Mouse (Mus musculus): ENCODE measurements around the gene Dlg2. TPM values are rescaled to one million over a fixed set of nuclear protein-coding genes. Genes with fewer than 3 reads are reported as not detected.

Gene Dlg2
- total RNA-seq, 2 experiments from 2014 or later: 0.60 to 1.2 TPM

DNA sequence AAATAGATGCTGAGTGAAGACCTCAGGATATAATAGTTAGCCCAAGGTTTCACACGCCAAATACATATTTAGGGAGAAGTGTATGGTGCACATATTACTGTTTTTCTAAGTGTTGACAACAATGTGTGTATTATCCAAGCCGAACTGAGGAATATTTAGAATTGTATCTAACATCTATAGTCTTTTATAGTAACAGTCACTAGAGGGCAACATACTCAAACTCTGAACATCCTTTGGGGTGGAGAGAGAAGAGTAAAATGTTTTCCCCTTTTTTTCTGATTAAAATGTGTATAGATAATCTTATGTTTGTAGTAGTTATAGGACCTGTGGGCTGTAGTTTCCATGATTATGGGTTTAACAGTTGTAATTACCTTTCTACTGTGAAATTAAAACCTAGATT is 1629.0 kb downstream of the Dlg2 start:
- ATAC-seq (replicated peaks; ENCODE audit: low FRiP score, poor library complexity, severe bottlenecking): no peak

DNA sequence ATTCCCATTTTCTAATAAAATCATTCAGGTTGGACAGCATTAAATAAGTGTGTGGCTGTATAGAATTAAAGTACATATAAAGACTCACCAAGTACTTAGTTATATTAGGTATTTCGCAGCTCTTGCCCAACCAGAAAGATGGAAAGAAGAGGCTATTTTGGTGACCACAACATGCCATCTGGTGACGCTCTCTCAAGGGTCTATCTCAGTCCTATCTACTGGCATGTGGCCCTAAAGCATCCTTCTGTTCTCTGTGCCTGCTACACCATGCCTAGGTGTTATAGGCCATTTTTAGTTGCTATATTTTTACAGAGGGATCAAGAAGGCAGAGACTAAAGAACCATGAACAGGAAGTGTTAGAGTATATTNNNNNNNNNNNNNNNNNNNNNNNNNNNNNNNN is 1629.5 kb downstream of the Dlg2 start:
- no peak for ATAC-seq (replicated peaks; ENCODE audit: low FRiP score, poor library complexity, severe bottlenecking)

GRCm38 (mm10) chr7:92113065-92113464 is 1636.6 kb downstream of the Dlg2 start:
- no peak for ATAC-seq (replicated peaks; ENCODE audit: low FRiP score, poor library complexity, severe bottlenecking)

DNA sequence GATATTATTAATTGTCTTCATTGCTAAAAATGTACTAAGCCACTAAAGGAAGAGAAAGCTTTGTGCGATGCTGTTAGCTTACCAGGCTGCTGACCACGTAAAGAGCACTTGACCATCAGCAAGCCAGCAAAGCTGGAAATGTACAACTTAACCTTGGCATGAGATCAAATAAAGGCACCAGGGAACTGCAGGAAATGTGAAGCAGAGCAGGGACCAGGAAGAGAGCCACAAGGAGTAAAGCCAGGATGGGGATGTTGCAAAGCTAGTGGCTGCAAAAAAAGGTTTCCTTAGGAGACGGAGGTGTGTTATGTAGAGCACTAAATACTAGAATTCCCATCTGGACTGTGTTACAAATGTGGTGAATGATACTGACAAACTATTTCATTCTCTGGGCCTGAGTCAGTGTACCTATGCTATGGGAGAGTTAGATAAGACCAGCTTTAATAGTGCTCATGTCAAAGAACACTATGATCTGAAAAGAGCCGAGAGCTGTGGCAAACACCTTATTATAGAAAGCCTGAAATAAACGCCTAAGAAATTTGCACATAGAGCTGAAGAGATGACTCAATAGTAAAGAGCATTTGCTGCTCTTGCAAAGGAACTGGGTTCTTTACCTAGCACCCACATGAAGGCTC is 1638.9 kb downstream of the Dlg2 start:
- ATAC-seq (replicated peaks; ENCODE audit: low FRiP score, poor library complexity, severe bottlenecking): no peak

- no peak for ATAC-seq (replicated peaks; ENCODE audit: low FRiP score, poor library complexity, severe bottlenecking)
Observed at GRCm38 (mm10) chr7:92123276-92123675, 1646.8 kb downstream of the Dlg2 start.

DNA sequence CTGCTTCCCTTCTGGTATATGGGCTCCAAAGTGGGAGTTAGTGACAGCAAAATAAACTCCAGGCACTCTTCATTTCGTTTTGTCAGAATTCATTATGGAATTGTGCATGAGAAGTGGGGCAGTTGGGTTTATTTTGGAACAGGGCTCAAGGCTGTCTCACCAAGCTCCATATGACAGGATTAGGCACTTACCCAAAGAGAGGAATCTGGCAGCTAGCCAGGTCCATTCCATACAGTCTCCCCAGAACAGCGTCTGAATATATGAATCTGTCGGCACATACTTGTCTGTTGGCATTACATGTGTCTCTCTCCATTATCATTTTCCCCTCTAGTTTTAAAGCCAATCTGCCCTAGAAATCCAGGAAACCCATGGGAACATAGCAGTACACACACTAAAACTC is 1649.4 kb downstream of the Dlg2 start:
- ATAC-seq (replicated peaks; ENCODE audit: low FRiP score, poor library complexity, severe bottlenecking): no peak

GRCm38 (mm10) chr7:92134301-92134700 is 1657.8 kb downstream of the Dlg2 start:
- ATAC-seq (replicated peaks; ENCODE audit: low FRiP score, poor library complexity, severe bottlenecking): no peak

- no peak for ATAC-seq (replicated peaks; ENCODE audit: low FRiP score, poor library complexity, severe bottlenecking)
Observed at GRCm38 (mm10) chr7:92135624-92136023, 1659.2 kb downstream of the Dlg2 start.

DNA sequence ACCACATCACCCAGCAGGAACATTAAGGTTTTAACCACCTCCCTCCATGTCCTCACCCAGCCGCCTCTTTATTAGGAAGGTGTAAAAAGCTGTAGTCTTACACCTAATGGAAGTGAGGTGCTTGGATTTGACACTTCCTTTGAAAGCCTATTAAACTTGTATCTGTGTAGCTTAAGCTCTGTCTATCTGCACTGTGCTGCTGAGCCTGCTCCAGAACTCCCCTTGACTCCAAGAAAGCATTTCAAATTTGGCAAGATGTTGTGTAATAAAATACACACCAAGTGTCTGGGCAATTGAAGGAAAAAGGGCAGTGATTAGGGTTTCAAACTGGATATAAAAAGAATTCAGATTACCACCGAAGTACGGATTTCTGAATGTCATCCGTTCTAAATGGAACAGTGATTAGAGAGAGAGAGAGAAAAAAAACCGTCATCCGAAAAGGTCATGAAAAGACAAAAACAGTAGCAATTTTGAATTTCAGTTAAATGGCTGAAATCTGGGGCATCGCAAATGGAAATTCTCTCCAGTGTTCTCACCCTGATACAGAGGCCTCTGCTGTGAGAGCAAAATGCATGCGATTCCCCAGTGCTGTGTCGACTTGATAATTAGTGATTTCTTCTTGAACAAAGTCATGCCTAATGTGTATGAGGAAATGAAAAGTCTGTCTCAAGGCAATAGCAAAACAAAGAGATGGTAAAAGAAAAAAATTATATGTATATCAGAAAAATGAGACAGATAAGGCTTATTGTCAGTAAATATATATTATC is 1663.8 kb downstream of the Dlg2 start:
- ATAC-seq (replicated peaks; ENCODE audit: low FRiP score, poor library complexity, severe bottlenecking): no peak

DNA sequence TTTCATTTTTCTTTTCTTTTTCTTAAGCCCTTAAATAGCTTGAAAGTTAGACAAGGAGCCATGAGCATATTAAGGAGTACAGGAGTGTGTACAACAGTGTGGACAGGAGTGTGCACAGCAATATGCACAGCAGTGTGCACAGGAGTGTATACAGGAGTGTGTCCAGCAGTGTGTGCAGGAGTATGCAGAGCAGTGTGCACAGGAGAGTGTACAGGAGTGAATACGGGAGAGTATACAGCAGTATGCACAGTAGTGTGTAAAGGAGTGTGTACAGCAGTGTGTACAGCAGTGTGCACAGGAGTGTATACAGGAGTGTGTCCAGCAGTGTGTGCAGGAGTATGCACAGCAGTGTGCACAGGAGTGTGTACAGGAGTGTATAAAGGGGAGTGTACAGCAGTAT is 1671.0 kb downstream of the Dlg2 start:
- no peak for ATAC-seq (replicated peaks; ENCODE audit: low FRiP score, poor library complexity, severe bottlenecking)

DNA sequence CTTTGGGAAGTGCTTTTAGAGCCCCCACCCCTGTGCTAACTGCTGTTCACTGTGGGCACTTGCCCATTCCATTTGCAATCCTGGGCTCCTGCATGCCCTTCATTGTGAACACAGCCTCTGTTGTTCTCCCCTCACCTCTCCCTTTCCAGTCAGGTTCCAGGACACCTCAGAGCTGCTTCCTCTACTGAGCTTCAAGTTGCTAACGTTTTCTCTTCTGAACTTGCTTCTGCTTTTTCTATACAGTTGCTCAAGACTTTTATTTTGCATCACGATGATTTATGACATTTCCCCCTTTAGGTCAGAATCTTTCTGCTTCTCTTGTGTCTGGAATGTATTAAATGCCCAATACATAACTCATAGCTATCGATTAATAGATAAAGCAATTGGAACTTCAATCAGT is 1674.3 kb downstream of the Dlg2 start:
- ATAC-seq (replicated peaks; ENCODE audit: low FRiP score, poor library complexity, severe bottlenecking): no peak

GRCm38 (mm10) chr7:92154603-92155002 is 1678.1 kb downstream of the Dlg2 start:
- no peak for ATAC-seq (replicated peaks; ENCODE audit: low FRiP score, poor library complexity, severe bottlenecking)

GRCm38 (mm10) chr7:92163150-92163549 is 1686.7 kb downstream of the Dlg2 start:
- ATAC-seq (replicated peaks; ENCODE audit: low FRiP score, poor library complexity, severe bottlenecking): no peak

DNA sequence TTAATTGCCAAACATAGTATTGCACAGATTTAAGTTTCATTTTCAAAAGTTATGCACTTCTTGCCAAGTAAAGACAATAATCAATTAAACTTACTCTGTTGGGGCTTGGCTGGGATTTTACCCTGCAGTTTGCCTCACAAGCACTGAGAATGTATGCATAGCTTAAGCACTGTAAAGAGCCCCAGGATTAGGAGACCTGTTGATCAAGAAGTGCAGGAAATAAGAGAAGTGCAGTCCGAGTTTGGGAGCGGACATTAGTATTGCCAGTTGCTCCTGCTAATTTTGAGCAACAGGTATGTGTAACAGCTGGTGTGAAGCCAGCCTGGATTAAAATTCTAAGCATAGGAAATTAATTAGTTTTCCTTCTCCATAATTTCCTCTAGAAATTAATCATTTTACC is 1687.8 kb downstream of the Dlg2 start:
- no peak for ATAC-seq (replicated peaks; ENCODE audit: low FRiP score, poor library complexity, severe bottlenecking)

DNA sequence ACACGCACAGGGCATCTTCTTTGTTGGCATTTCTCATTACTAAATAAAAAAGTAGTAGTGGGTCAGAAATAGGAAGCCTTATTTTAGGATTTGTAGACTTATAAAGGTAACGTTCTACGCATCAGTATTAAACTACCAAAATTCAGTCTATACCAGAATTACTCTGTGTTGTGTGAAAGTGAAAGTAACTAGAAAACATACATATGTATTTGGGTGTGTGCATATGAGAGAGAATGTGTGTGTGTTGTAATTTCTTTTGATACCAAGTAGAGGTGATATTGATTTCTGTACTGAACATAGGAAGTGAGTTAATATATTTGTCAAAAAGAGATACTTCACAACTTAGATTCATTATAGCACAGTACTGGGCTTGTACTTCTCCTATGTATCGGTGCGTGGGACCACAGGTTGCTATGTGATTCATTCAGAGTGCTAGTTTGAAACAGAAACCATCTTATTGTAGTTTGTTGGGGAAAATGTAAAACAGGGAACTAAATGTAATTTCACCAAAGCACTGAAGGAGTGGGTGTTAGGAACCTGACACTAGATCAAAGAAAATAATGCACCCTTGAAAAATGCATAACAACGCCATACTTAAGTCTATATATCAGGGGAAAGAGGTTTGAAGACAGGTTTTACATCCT is 1688.5 kb downstream of the Dlg2 start:
- ATAC-seq (replicated peaks; ENCODE audit: low FRiP score, poor library complexity, severe bottlenecking): no peak

DNA sequence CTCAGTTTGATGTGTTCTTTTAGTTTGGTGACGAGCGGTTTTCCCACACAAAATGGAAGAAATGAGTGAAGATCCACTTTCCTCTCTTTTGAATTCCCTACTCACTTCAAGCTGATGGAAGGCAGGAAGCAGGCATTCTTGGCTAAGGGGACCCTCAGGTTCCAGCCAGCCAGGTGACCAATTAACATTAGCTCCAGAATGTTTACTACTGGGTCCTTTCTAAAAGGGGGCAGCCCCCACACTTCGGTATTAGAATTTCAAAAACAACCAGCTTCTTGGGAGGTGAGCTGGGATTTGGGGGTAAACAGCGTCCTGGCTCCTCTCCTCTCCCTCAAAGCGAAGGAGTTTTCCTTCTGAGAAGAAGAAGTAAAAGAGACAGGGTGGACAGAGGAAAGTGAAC is 1703.6 kb downstream of the Dlg2 start:
- ATAC-seq (replicated peaks; ENCODE audit: low FRiP score, poor library complexity, severe bottlenecking): no peak

DNA sequence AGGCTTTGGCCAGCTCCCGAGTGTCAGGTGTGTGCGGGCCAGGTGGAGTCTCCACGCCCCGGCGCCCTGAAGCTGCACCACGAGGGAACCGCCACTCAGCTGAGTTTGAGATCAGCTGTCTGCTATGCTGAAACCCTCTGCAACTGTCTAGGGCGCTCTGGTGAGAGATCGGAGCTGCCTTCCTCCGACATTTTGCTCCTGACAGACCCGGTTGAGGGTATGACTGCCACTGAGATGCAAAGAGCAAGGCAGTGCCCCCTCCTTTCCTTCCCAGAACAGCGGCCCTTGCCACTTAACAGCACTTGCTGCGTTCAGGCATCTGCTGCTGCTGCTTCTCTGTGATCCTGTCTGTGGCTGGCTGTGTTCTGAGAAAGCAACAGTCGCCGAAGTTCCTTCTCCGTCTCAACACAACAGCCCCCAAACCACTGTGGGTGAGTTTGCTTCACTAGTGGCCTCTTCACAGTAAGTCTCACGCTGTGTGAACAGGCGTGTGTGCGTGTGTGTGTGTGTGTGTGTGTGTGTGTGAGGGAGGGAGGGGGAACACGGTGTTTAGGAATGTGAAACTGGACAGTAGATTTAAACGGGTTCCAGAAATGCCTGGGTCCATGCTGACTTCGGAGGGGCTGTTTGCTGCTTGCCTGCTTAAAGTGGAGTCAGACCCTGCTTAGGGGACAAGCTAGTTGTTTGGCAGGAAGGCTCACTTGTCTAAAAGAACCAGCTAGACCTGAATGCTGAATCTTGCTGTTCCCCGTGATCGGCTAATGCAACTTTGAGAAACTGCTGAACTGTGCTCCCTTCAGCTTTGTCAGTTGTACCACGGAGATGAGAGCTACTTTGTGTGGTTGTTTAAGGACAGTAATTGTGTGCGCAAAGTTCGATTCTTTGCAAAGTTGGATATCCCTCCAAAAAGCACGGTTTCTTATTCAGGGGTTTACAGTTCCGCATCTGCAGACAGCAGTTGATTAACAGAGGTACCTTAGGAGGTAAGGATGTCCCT is 1704.4 kb downstream of the Dlg2 start:
- no peak for ATAC-seq (replicated peaks; ENCODE audit: low FRiP score, poor library complexity, severe bottlenecking)

- ATAC-seq (replicated peaks; ENCODE audit: low FRiP score, poor library complexity, severe bottlenecking): no peak
Observed at GRCm38 (mm10) chr7:92181959-92182612, 1705.6 kb downstream of the Dlg2 start.

DNA sequence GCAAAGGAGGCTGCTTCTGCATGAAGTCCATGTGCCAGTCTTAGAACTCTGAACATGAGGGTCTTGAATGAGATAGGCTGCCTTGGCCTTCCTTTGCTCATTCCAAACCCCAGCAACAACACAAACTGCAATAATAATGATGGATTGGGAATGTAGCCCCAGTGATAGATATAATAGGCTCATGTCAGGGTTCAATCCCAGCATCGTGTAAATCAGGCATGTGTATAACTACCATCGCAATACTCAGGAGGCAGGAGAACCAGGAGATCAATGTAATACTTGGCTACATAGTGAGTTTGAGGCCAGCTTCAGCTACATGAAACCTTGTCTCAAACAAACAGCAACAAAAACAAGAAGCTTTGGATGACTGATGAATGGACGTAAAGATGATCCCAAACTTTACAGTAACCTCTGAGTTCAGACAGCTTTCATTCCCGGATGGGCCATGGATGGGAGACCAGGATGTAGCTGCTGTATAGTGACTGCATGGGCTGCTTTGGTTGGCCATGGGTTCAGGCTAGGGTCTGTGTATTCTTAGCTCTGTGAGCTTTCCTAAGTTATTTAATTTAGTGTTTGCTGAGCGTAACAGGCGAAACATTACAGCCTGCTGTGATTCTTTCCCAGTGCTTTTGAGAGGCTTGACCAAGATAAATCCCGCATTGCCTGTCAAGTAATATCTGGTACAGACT is 1708.0 kb downstream of the Dlg2 start:
- ATAC-seq (replicated peaks; ENCODE audit: low FRiP score, poor library complexity, severe bottlenecking): no peak
